Mouse (Mus musculus) neural tube, embryonic 14.5 days (tissue): Measurements from ENCODE around the gene Tmed1. TPM values are rescaled to one million over a fixed set of nuclear protein-coding genes. Genes with fewer than 3 reads are reported as not detected.
"Not testable (repeated sequence)": the region's sequence is repeated elsewhere in the genome, so short reads cannot be mapped to it uniquely, and the experiment has no call there.

ENCODE experiments used
- ATAC-seq: fragments of 200-750 bp; cut with Nextera tagmentation; 2 replicates; pipeline ENCODE4 v1.8.0; 2017; ENCODE audit warnings: low read depth, mild to moderate bottlenecking, moderate TSS enrichment, moderate library complexity
- H3K27ac ChIP-seq: fragments of 300-500 bp; sonication (generic); 2 replicates; pipeline ENCODE4 v1.5.1; 2014; ENCODE audit warnings: low read depth, mild to moderate bottlenecking, control low read depth, low read length, moderate library complexity, mixed read lengths
- H3K27me3 ChIP-seq: fragments of 300-500 bp; sonication (generic); 2 replicates; pipeline ENCODE4 v1.6.1; 2014; ENCODE audit warnings: low read length; ENCODE audit not compliant: control insufficient read depth, insufficient read depth
- H3K36me3 ChIP-seq: fragments of 300-500 bp; sonication (generic); 2 replicates; pipeline ENCODE4 v1.6.1; 2014; ENCODE audit warnings: low read length, mixed read lengths; ENCODE audit not compliant: control insufficient read depth, insufficient read depth
- H3K4me1 ChIP-seq: fragments of 300-500 bp; sonication (generic); 2 replicates; pipeline ENCODE4 v1.6.1; 2014; ENCODE audit warnings: low read length; ENCODE audit not compliant: control insufficient read depth, insufficient read depth
- H3K4me2 ChIP-seq: fragments of 300-500 bp; sonication (generic); 2 replicates; pipeline ENCODE4 v1.6.1; 2014; ENCODE audit warnings: mild to moderate bottlenecking, low read depth, low read length, control low read depth
- H3K4me3 ChIP-seq: fragments of 300-500 bp; sonication (generic); 2 replicates; pipeline ENCODE4 v1.5.1; 2014; ENCODE audit warnings: low read depth, low read length, control low read depth, mixed read lengths
- H3K9ac ChIP-seq: fragments of 300-500 bp; sonication (generic); replicated peaks from 2 replicates; pipeline ENCODE4 v1.6.1; 2014; ENCODE audit warnings: low read depth, mild to moderate bottlenecking, control low read depth, low read length, mixed read lengths
- H3K9me3 ChIP-seq: fragments of 300-500 bp; sonication (generic); 2 replicates; pipeline ENCODE4 v1.6.1; 2016; ENCODE audit warnings: low read length; ENCODE audit not compliant: control insufficient read depth
- WGBS: fragments of 180-500 bp; shearing (Covaris S2); extraction: QIAGEN DNeasy Blood & Tissue Kit; methylation state at CpG from one replicate; pipeline ENCODE4 v1.1.7; 2014; 5-methylcytosine and 5-hydroxymethylcytosine counted together
- microRNA-seq: library from miRNA; unstranded; fragments of <30 nt; microRNA quantifications from one replicate; pipeline ENCODE4, GENCODE M21; 2016
- polyA plus RNA-seq: library from polyadenylated mRNA; unstranded; fragments of >200 nt; fragmentation: Nextera tagmentation; extraction: Ambion mirVana; gene quantifications from 2 replicates; pipeline ENCODE4 v1.2.1, GENCODE M21; 2014

The Tmed1 gene
- polyA plus RNA-seq, 1 experiment from 2014 or later: 42.2 TPM

DNA sequence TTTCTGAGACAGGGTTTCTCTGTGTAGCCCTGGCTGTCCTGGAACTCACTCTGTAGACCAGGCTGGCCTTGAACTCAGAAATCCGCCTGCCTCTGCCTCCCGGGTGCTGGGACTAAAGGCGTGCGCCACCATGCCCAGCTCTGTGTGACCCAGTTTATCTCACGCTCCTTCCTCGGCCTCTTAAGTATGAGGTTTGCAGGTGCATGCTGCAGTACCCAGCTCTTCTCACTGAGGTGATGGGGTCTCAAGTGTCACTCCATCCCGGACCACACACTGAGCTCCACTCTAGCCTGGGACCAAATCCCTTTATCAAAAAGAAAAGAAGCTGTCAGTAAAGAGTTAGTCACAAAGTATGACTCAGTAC lies 45.5 kb downstream of the Tmed1 start:
- not testable (repeated sequence) for H3K27me3 ChIP-seq, ATAC-seq, H3K4me1 ChIP-seq, H3K4me3 ChIP-seq, H3K4me2 ChIP-seq, H3K27ac ChIP-seq, H3K9me3 ChIP-seq, H3K9ac ChIP-seq
- WGBS: 97% methylated on average over 7 of the region's 7 CpGs
- H3K36me3 ChIP-seq: peaks cover 15% of the 10 kb centered on the region

DNA sequence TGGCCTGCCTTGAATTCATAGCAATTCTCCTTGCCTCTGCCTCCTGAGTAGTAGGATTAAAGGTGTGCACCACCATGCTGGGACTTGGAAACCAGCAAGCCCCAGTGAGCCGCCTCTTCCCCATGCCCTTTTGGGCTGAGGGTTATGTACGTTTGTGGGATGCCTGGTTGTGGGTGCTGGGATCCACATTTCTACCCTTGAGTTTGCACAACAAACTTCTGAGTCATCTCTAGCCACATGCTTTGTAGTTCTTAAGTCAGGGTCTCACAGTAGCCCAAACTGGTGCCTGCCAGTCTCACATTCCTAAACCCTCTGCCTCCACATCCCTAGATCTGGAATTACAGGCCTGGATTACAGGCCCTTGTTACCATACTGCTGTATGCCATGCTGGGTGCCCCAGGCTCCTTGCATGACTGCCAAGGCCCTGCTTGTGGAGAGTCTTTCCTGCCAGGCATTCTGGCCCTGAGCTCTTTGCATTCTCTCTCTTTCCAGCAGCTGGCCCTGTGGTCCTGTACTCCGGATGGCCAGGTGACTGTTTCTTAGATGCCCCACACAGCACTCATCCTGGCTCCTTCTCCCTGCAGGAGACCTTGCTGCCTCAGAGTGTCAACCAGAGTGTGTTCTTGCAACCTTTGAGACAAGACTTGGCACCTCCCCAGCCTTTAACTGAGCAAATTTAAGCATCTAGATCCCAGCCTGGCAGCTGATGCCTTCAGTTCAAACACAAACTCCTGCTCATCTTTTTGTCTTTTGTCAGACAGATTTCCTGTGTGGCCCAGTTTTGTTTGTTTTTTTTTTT lies 46.1 kb downstream of the Tmed1 start:
- Histone ChIP-seq H3K4me1 (no peaks in the 10 kb centered on the region), H3K27ac (no peak overlapping the region), H3K36me3 (peaks cover 15% of the 10 kb centered on the region), H3K27me3 (no peaks in the 10 kb centered on the region), H3K9me3 (no peaks in the 10 kb centered on the region), H3K4me2 (no peak overlapping the region), H3K4me3 (no peak overlapping the region), H3K9ac (no peak overlapping the region)
- 89% methylated on average over 3 of the region's 3 CpGs for whole genome bisulfite sequencing
- no peak for ATAC-seq

GRCm38 (mm10) chr9:21463138-21463590 lies 46.9 kb downstream of the Tmed1 start:
- H3K27ac ChIP-seq: no peak overlapping the region
- no peak for ATAC-seq
- WGBS: 82% methylated on average over 5 of the region's 5 CpGs
- H3K4me3 ChIP-seq: no peak overlapping the region
- H3K4me2 ChIP-seq: no peak overlapping the region
- no peaks in the 10 kb centered on the region for H3K4me1 ChIP-seq
- H3K27me3 ChIP-seq: no peaks in the 10 kb centered on the region
- H3K9ac ChIP-seq: no peak overlapping the region
- H3K36me3 ChIP-seq: peaks cover 11% of the 10 kb centered on the region
- H3K9me3 ChIP-seq: no peaks in the 10 kb centered on the region

DNA sequence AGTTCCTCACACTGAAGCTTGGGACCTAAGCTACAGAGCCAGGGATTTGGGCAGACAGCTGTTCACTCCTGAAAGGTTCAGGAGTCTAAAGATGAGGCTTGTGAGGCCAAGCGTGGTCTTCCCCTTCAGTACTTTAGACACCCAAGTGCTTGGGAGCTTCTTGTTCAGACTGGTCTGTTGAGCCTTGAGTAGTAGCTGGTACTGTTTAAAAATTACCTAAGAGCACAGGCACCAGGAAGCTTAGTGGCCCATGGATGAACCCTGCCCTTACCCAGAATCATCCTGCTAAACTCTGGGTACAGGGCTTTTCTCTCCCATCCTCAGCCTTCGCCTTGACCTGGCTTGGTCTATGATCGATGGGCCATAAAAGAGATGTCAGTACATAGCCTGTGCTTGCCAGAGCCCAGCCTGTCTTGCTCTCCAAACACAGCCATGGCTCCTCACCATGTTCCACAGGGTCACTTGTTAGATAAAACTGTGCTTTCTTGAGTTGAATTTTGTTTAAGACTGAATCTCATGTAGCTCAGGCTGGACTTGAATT lies 49.6 kb downstream of the Tmed1 start:
- Histone ChIP-seq H3K36me3 (no peaks in the 10 kb centered on the region), H3K9ac (no peak overlapping the region), H3K27ac (no peak overlapping the region), H3K27me3 (no peaks in the 10 kb centered on the region), H3K4me2 (no peak overlapping the region), H3K4me1 (no peaks in the 10 kb centered on the region), H3K9me3 (no peaks in the 10 kb centered on the region), H3K4me3 (no peak overlapping the region)
- 98% methylated on average over 3 of the region's 3 CpGs for WGBS
- no peak for ATAC-seq

- no peak for ATAC-seq
- Histone ChIP-seq H3K27me3 (no peaks in the 10 kb centered on the region), H3K4me3 (no peak overlapping the region), H3K4me1 (no peaks in the 10 kb centered on the region), H3K9me3 (no peaks in the 10 kb centered on the region), H3K4me2 (no peak overlapping the region), H3K9ac (no peak overlapping the region), H3K36me3 (no peaks in the 10 kb centered on the region), H3K27ac (no peak overlapping the region)
- WGBS: 92% methylated on average over 3 of the region's 3 CpGs
Measured at GRCm38 (mm10) chr9:21458821-21459220, 51.2 kb downstream of the Tmed1 start.

Small RNA genes within 50 kb of the gene (microRNA-seq; reads per million reads assigned to microRNA genes)
- not detected for gene Mir199a-1

Other genes with a start within 250 kb of the Tmed1 start
- gene Atg4d, start 245.0 kb downstream of the Tmed1 start, polyA plus RNA-seq: 50.4 and 50.5 TPM in 2 replicates
- gene Kri1, start 222.3 kb downstream of the Tmed1 start, polyA plus RNA-seq: 14.2 and 16.4 TPM in 2 replicates
- 113 and 125 TPM in 2 replicates for gene Cdkn2d, start 218.8 kb downstream of the Tmed1 start, polyA plus RNA-seq
- 1.1 and 2.3 TPM in 2 replicates for gene Ap1m2, start 197.9 kb downstream of the Tmed1 start, polyA plus RNA-seq
- 67.7 and 75.1 TPM in 2 replicates for gene Slc44a2, start 189.6 kb downstream of the Tmed1 start, polyA plus RNA-seq
- 210 and 222 TPM in 2 replicates for gene Ilf3, start 142.4 kb downstream of the Tmed1 start, polyA plus RNA-seq
- 43.7 and 48.9 TPM in 2 replicates for gene Qtrt1, start 98.4 kb downstream of the Tmed1 start, polyA plus RNA-seq
- gene Dnm2, start 85.3 kb downstream of the Tmed1 start, polyA plus RNA-seq: 53.1 and 59.4 TPM in 2 replicates
- gene AB124611, start 15.9 kb upstream of the Tmed1 start, polyA plus RNA-seq: 2.5 and 3.0 TPM in 2 replicates
- 30.1 and 36.4 TPM in 2 replicates for gene Carm1, start 36.6 kb upstream of the Tmed1 start, polyA plus RNA-seq
- gene Timm29, start 82.5 kb upstream of the Tmed1 start, polyA plus RNA-seq: 73.0 and 77.5 TPM in 2 replicates
- gene Yipf2, start 82.6 kb upstream of the Tmed1 start, polyA plus RNA-seq: 20.3 and 21.8 TPM in 2 replicates
- gene Smarca4, start 105.9 kb upstream of the Tmed1 start, polyA plus RNA-seq: 138 and 152 TPM in 2 replicates
- gene Ldlr, start 213.2 kb upstream of the Tmed1 start, polyA plus RNA-seq: 7.3 and 8.3 TPM in 2 replicates